Mouse (Mus musculus) midbrain, embryonic 12.5 days (tissue): Measurements from ENCODE around the gene Prss8. TPM values are rescaled to one million over a fixed set of nuclear protein-coding genes. Genes with fewer than 3 reads are reported as not detected.

Source experiments
- ATAC-seq: fragments of 200-750 bp; cut with Nextera tagmentation; 2 replicates; pipeline ENCODE4 v1.8.0; 2017; ENCODE audit warnings: low read depth, moderate TSS enrichment, moderate library complexity; ENCODE audit not compliant: low FRiP score
- H3K27ac ChIP-seq: fragments of 300-500 bp; sonication (generic); replicated peaks from 2 replicates; pipeline ENCODE4 v1.5.1; 2016; ENCODE audit warnings: mild to moderate bottlenecking
- H3K27me3 ChIP-seq: fragments of 300-500 bp; sonication (generic); 2 replicates; pipeline ENCODE4 v1.6.1; 2016; ENCODE audit warnings: mild to moderate bottlenecking
- H3K36me3 ChIP-seq: fragments of 300-500 bp; sonication (generic); 2 replicates; pipeline ENCODE4 v1.6.1; 2016
- H3K4me1 ChIP-seq: fragments of 300-500 bp; sonication (generic); 2 replicates; pipeline ENCODE4 v1.6.1; 2016
- H3K4me2 ChIP-seq: fragments of 300-500 bp; sonication (generic); replicated peaks from 2 replicates; pipeline ENCODE4 v1.6.1; 2016; ENCODE audit warnings: mild to moderate bottlenecking, moderate library complexity
- H3K4me3 ChIP-seq: fragments of 300-500 bp; sonication (generic); 2 replicates; pipeline ENCODE4 v1.5.1; 2016; ENCODE audit warnings: mild to moderate bottlenecking
- H3K9ac ChIP-seq: fragments of 300-500 bp; sonication (generic); replicated peaks from 2 replicates; pipeline ENCODE4 v1.6.1; 2016; ENCODE audit warnings: mild to moderate bottlenecking, moderate library complexity
- H3K9me3 ChIP-seq: fragments of 300-500 bp; sonication (generic); 2 replicates; pipeline ENCODE4 v1.6.1; 2016; ENCODE audit warnings: mild to moderate bottlenecking
- WGBS: fragments of 180-500 bp; shearing (Covaris S2); methylation state at CpG from one replicate; pipeline ENCODE4 v1.1.7; 2016; 5-methylcytosine and 5-hydroxymethylcytosine counted together
- polyA plus RNA-seq: library from polyadenylated mRNA; unstranded; fragments of >200 nt; fragmentation: Nextera tagmentation; extraction: Ambion mirVana; gene quantifications from 2 replicates; pipeline ENCODE4 v1.2.1, GENCODE M21; 2016

The Prss8 gene
- polyA plus RNA-seq, 1 experiment from 2014 or later = 1.3 TPM

DNA sequence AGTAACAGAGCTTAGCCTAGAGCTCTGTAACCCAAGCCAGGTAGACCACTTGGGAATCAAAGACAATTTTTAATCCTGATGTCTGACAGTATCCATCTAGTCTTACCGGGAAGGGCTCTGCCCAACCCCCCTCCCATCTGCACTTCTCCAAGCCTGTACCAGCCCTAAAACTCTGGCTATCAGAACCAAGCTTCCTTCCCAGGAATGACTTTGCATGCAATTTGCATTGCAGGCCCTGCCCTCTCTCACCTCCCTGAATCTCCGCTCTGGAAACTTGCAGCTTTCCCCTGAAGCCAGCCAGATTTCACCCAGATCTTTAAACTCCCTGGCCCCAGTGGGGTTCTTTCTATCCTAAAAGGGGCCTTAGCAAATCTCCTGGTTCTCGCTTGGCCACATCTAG lies 42.1 kb downstream of the Prss8 start:
- H3K9ac ChIP-seq = no peak overlapping the region
- H3K27me3 ChIP-seq = no peaks in the 10 kb centered on the region
- no peaks in the 10 kb centered on the region for H3K9me3 ChIP-seq
- no peak overlapping the region for H3K4me3 ChIP-seq
- H3K4me1 ChIP-seq = peaks cover 21% of the 10 kb centered on the region
- ATAC-seq = no peak
- 84% methylated on average over 3 of the region's 3 CpGs for WGBS
- no peak overlapping the region for H3K27ac ChIP-seq
- no peak overlapping the region for H3K4me2 ChIP-seq
- peaks cover 93% of the 10 kb centered on the region for H3K36me3 ChIP-seq

DNA sequence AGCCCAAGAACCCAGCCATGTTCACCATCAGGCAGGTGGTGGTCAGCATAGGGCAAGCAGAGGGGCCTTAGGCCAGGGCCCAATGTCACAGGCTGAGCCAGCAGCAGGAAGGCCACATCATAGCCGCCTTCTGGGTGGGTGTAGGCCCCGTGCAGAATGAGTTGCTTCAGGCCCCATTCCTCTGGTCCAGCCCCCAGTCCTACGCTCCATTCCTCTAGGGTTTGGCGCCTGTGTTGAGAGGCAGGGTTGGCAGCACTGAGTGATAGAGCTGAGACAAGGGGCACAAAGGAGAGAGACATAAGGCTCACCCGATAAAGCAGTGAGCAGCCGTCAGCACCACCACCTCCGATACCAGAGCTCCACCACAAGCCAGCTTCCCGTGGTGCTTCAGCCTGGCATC lies 42.7 kb downstream of the Prss8 start:
- Histone ChIP-seq H3K4me2 (no peak overlapping the region), H3K9me3 (no peaks in the 10 kb centered on the region), H3K27me3 (no peaks in the 10 kb centered on the region), H3K9ac (no peak overlapping the region), H3K4me3 (no peak overlapping the region), H3K36me3 (peaks cover 96% of the 10 kb centered on the region), H3K27ac (no peak overlapping the region), H3K4me1 (peaks cover 26% of the 10 kb centered on the region)
- 88% methylated on average over 8 of the region's 8 CpGs for WGBS
- no peak for ATAC-seq

DNA sequence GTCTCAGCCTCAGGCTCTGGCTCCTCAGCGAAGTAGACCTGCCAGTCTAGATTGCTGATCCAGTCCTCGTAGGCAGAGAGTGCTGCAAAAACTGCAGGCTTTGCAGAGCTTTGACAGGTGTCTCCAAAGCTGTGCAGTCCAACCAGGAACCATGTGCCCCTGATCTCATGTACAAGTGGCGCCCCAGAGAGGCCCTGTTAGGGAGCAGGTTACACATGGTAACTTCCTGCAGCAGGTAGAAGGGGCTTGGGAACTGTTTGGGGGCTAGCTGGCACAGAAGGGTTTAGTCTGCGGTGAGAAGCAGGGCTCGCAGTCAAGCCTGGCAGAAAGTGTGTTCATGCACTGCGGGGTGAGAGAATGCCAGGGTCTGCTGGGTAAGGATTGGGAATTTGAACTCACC lies 43.4 kb downstream of the Prss8 start:
- peaks cover 26% of the 10 kb centered on the region for H3K4me1 ChIP-seq
- H3K9ac ChIP-seq = no peak overlapping the region
- H3K36me3 ChIP-seq = peaks cover 96% of the 10 kb centered on the region
- H3K27ac ChIP-seq = no peak overlapping the region
- no peak for ATAC-seq
- 90% methylated on average over 6 of the region's 6 CpGs for WGBS
- no peak overlapping the region for H3K4me3 ChIP-seq
- no peak overlapping the region for H3K4me2 ChIP-seq
- H3K27me3 ChIP-seq = no peaks in the 10 kb centered on the region
- H3K9me3 ChIP-seq = no peaks in the 10 kb centered on the region

DNA sequence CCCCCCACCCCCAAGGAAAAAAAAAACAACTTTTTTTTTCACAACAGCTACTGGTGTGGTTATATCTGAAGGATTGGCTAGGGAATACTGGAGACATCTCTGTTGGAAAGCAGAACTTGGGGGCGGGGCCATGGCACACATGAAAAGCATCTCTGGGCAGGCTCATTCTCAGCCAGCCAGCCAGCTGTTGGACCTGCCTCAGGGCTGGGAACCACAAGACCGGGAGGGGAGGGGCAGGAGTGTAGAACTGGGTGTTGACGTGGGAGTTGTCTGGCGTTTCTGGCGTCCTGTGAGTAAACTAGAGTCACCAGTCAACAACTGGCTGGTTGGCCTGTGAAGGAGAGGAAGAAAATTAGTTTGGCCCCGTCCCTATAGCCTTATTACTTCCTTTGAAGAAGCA lies 44.0 kb downstream of the Prss8 start:
- Histone ChIP-seq H3K9ac (no peak overlapping the region), H3K4me2 (no peak overlapping the region), H3K4me3 (no peak overlapping the region), H3K27me3 (no peaks in the 10 kb centered on the region), H3K9me3 (no peaks in the 10 kb centered on the region), H3K27ac (no peak overlapping the region), H3K4me1 (peaks cover 26% of the 10 kb centered on the region), H3K36me3 (peaks cover 96% of the 10 kb centered on the region)
- 83% methylated on average over 6 of the region's 6 CpGs for WGBS
- no peak for ATAC-seq

DNA sequence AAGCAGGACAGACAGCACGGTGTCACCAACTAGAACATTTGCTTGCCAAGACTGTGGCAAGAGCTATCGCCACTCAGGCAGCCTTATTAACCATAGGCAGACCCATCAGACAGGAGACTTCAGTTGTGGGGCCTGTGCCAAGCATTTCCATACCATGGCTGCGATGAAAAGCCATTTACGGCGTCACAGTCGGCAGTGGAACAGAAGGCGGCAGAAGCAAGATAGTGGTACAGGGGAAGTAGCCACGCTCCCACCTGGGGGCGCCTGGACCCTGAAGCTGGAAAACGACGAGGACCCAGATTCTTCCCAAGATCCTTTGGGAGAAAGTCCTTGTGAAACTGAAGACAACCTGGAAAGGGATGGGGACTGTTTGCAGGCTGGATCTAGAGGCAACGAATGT lies 49.5 kb downstream of the Prss8 start:
- H3K4me1 ChIP-seq = peaks cover 36% of the 10 kb centered on the region
- no peaks in the 10 kb centered on the region for H3K27me3 ChIP-seq
- H3K36me3 ChIP-seq = peaks cover 76% of the 10 kb centered on the region
- no peak overlapping the region for H3K4me2 ChIP-seq
- no peak overlapping the region for H3K27ac ChIP-seq
- 86% methylated on average over 12 of the region's 12 CpGs for WGBS
- no peaks in the 10 kb centered on the region for H3K9me3 ChIP-seq
- H3K9ac ChIP-seq = no peak overlapping the region
- no peak for ATAC-seq
- H3K4me3 ChIP-seq = no peak overlapping the region

DNA sequence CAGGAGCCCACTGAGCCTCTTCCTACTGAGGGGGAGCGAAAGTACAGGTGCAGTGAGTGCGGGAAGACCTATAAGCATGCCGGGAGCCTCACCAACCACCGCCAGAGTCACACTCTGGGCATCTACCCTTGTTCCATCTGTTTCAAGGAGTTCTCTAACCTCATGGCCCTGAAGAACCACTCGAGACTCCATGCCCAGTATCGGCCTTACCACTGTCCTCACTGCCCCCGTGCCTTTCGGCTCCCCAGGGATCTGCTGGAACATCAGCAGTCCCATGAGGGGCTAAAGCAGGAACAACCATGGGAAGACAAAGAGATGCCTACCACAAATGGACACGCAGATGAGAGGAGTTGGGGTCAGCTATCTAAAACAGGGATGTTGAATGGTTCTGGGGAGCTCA lies 50.6 kb downstream of the Prss8 start:
- Histone ChIP-seq H3K9ac (no peak overlapping the region), H3K27ac (no peak overlapping the region), H3K4me3 (no peak overlapping the region), H3K27me3 (no peaks in the 10 kb centered on the region), H3K4me2 (no peak overlapping the region), H3K9me3 (no peaks in the 10 kb centered on the region), H3K36me3 (peaks cover 66% of the 10 kb centered on the region), H3K4me1 (peaks cover 31% of the 10 kb centered on the region)
- WGBS = 98% methylated on average over 9 of the region's 9 CpGs
- ATAC-seq = no peak

DNA sequence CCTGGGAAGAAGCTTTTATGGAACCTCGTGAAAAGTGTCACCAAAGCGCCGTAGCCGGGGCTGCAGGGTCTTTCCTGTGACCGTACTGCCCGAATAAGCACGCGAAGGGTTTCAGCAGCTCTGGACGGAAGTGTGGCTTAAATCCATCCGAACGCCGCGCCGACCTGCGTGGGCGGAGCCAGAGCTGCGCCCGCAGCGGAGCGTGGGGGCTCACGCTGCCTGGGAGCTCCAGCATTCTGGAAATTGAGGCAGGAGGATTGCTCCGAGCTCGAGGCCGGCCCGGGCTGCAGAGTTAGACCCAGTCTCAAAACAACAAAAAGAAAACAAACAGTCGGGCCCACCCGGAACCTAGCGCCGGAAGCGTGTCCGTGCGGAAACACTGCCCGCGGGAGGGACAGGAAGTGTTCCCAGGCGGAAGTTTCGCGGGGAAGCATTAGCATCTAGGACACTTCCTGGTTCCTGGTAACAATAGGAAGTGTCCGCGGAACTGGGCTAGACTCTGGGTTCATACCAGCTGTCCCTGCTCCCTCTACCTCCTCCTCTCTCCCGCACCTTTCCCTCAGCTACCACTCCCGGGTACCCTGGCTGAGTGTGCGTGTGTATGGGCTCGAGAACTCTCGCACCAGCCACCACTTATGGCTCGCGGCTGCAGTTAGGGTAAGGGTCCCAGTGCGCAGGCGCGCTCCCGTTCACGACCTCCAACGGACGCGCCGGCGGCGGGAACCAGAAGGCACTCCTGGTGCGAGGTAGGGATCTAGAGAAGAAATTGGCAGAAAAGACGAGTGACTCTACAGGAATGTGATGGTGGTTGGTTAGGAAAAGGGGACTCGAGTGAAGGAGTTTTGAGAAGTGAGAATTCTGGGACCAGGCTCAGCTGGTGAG lies 53.2 kb downstream of the Prss8 start, which contains the start of gene Zfp668:
Gene Zfp668 (minus strand): TSS at position 362 of the 882 bp plus-strand sequence.
- under 1% methylated on average over 60 of the region's 60 CpGs for whole genome bisulfite sequencing
- peak within 1 kb of the TSS; percentile 91 for H3K4me2 ChIP-seq
- peak within 1 kb of the TSS; percentile 97 for H3K4me3 ChIP-seq
- peaks cover 59% of the 10 kb centered on the region for H3K36me3 ChIP-seq
- H3K9me3 ChIP-seq = no peaks in the 10 kb centered on the region
- peak within 1 kb of the TSS; percentile 96 for H3K9ac ChIP-seq
- ATAC-seq = peak; percentile 68
- H3K4me1 ChIP-seq = peaks cover 26% of the 10 kb centered on the region
- H3K27me3 ChIP-seq = no peaks in the 10 kb centered on the region
- peak within 1 kb of the TSS; percentile 100 for H3K27ac ChIP-seq

DNA sequence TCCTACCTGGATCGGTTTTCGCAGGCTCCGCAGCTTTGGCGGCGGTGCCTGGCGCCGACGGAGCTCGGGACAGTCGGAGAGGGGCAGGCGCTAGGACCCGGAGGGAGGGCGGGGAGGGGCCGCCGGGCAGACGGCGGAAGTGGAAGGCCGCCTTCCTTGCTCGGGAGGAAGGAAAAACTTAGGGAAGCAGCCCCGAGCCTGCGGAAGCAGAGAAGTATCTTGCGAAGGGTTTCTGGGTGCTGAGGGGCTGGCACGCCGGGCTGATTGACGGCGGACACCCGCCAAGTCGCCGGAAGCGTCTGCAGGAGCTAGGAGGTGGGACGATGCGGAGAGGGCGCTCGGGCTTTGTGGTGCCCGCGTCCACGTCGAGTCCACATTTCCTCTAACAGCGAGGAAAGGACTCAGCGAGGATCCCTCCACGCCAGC lies 53.9 kb downstream of the Prss8 start, which contains the start of gene Zfp646:
Gene Zfp646 (plus strand): TSS at position 181 of the 426 bp plus-strand sequence.
- Histone ChIP-seq H3K27me3 (no peaks in the 10 kb centered on the region), H3K27ac (peak within 1 kb of the TSS; percentile 100), H3K4me3 (peak within 1 kb of the TSS; percentile 97), H3K4me2 (peak within 1 kb of the TSS; percentile 91), H3K36me3 (peaks cover 55% of the 10 kb centered on the region), H3K9me3 (no peaks in the 10 kb centered on the region), H3K4me1 (peaks cover 26% of the 10 kb centered on the region), H3K9ac (peak within 1 kb of the TSS; percentile 96)
- under 1% methylated on average over 41 of the region's 41 CpGs for WGBS
- peak; percentile 87 for ATAC-seq

Other genes starting within 250 kb of the Prss8 start
- gene Bcl7c, start 221.2 kb downstream of the Prss8 start, polyA plus RNA-seq = 79.0 and 79.2 TPM in 2 replicates
- 5.5 and 5.8 TPM in 2 replicates for gene Ctf1, start 217.4 kb downstream of the Prss8 start, polyA plus RNA-seq
- gene Ctf2, start 197.9 kb downstream of the Prss8 start, polyA plus RNA-seq = 0.13 and 0.21 TPM in 2 replicates
- gene Fbxl19, start 185.6 kb downstream of the Prss8 start, polyA plus RNA-seq = 10.7 and 11.1 TPM in 2 replicates
- gene Orai3, start 160.3 kb downstream of the Prss8 start, polyA plus RNA-seq = 6.2 and 8.1 TPM in 2 replicates
- gene Setd1a, start 153.4 kb downstream of the Prss8 start, polyA plus RNA-seq = 22.9 and 23.7 TPM in 2 replicates
- gene Gm49388, start 144.5 kb downstream of the Prss8 start, polyA plus RNA-seq = not detected in 2 replicates
- gene Hsd3b7, start 129.5 kb downstream of the Prss8 start, polyA plus RNA-seq = 8.1 and 8.3 TPM in 2 replicates
- 20.1 and 21.5 TPM in 2 replicates for gene Stx4a, start 105.8 kb downstream of the Prss8 start, polyA plus RNA-seq
- gene Stx1b, start 105.6 kb downstream of the Prss8 start, polyA plus RNA-seq = 16.3 and 19.9 TPM in 2 replicates
- gene Zfp646, start 53.9 kb downstream of the Prss8 start, polyA plus RNA-seq = 22.5 and 24.6 TPM in 2 replicates
- 39.0 and 39.2 TPM in 2 replicates for gene Zfp668, start 53.3 kb downstream of the Prss8 start, polyA plus RNA-seq
- gene Prss53, start 39.1 kb downstream of the Prss8 start, polyA plus RNA-seq = 0.77 and 0.79 TPM in 2 replicates
- gene Gm21974, start 34.6 kb downstream of the Prss8 start, polyA plus RNA-seq = not detected in 2 replicates
- 42.7 and 54.4 TPM in 2 replicates for gene Vkorc1, start 34.5 kb downstream of the Prss8 start, polyA plus RNA-seq
- 83.7 and 85.5 TPM in 2 replicates for gene Bckdk, start 26.0 kb downstream of the Prss8 start, polyA plus RNA-seq
- gene Kat8, start 17.6 kb downstream of the Prss8 start, polyA plus RNA-seq = 54.4 and 55.2 TPM in 2 replicates
- 9.3 and 10.4 TPM in 2 replicates for gene Prss36, start 16.6 kb upstream of the Prss8 start, polyA plus RNA-seq
- gene Fus, start 37.4 kb upstream of the Prss8 start, polyA plus RNA-seq = 518 and 540 TPM in 2 replicates
- 8.0 and 9.1 TPM in 2 replicates for gene Pycard, start 63.8 kb upstream of the Prss8 start, polyA plus RNA-seq
- gene Trim72, start 73.8 kb upstream of the Prss8 start, polyA plus RNA-seq = not detected in 2 replicates
- 0.42 and 1.0 TPM in 2 replicates for gene Itgam, start 132.5 kb upstream of the Prss8 start, polyA plus RNA-seq
- gene Gm49368, start 132.6 kb upstream of the Prss8 start, polyA plus RNA-seq = not detected in 2 replicates
- 0.05 TPM in 1 of 2 replicates, not detected in the other for gene Itgax, start 199.4 kb upstream of the Prss8 start, polyA plus RNA-seq
- gene Itgad, start 224.3 kb upstream of the Prss8 start, polyA plus RNA-seq = not detected in 2 replicates